ENCODE assay signal across 8 mouse cellular contexts in the genomic region with DNA sequence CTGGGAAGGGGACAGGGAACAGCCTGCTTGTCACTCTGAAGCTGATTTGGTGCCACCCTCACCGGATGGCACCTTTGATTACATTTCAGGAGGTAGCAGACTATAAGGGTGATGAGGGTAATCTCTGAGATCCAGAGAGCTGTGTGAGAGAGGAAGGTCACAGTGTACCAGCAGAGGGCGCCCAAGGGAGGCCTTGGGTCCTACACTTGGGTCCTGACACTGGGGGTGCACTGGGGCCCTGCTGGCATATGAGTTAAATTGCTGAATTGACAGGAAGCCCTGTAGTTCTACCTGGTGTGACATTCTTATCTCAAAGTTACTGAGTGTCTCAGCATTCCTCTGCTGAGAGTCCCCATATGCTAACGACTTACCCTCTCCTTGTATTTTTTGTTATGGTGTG. TPM values are rescaled to one million over a fixed set of nuclear protein-coding genes. Genes with fewer than 3 reads are reported as not detected.
DNase-seq lines count a peak whose midpoint lies in the region; ATAC-seq and TF ChIP-seq lines count a peak whose summit lies in the region.

No protein-coding gene starts in this region.

- peaks cover 6% of the 10 kb centered on the region; the same call in 1 of the 2 replicates for H3K4me1 ChIP-seq in cortical plate, adult 2 months (ENCODE audit: control insufficient read depth, insufficient read depth, low read length)
- no peaks in the 10 kb centered on the region for H3K4me1 ChIP-seq in liver, embryonic 12.5 days
- no peaks in the 10 kb centered on the region for H3K4me1 ChIP-seq in midbrain, embryonic 11.5 days (ENCODE audit: control insufficient read depth, insufficient read depth, low read length)

- no peak overlapping the region for H3K4me3 ChIP-seq in cortical plate, adult 2 months (ENCODE audit: insufficient read depth, low read length)
- H3K4me3 ChIP-seq in liver, embryonic 12.5 days = no peak overlapping the region
- no peak overlapping the region for H3K4me3 ChIP-seq in midbrain, embryonic 11.5 days (ENCODE audit: low read depth, low read length)

- H3K27ac ChIP-seq in cortical plate, adult 2 months (ENCODE audit: insufficient read depth, low read length) = no peak overlapping the region
- no peak overlapping the region for H3K27ac ChIP-seq in liver, embryonic 12.5 days
- no peak overlapping the region for H3K27ac ChIP-seq in midbrain, embryonic 11.5 days (ENCODE audit: low read depth, low read length)

- H3K4me2 ChIP-seq in liver, embryonic 12.5 days = no peak overlapping the region
- no peak overlapping the region for H3K4me2 ChIP-seq in midbrain, embryonic 11.5 days

- DNase-seq in urinary bladder, adult 2 months (ENCODE audit: low spot score) = peak; percentile 49
- no peak for DNase-seq in urinary bladder, postnatal 10 days (ENCODE audit: low spot score)
- peak; percentile 60 for DNase-seq in adrenal gland, adult 2 months
- peak; percentile 79 for DNase-seq in heart, postnatal 4 days
- peak; percentile 51 to 58 for DNase-seq in right cerebral cortex, adult 2 months (ENCODE audit: low spot score in 2 of 2)
- DNase-seq in midbrain, embryonic 11.5 days (ENCODE audit: low spot score, missing footprints) = no peak

- no peaks in the 10 kb centered on the region for H3K9me3 ChIP-seq in liver, embryonic 12.5 days (replicated peaks)
- no peaks in the 10 kb centered on the region for H3K9me3 ChIP-seq in midbrain, embryonic 11.5 days (ENCODE audit: control insufficient read depth, low read length)

- 41% methylated on average over 3 of the region's 3 CpGs for WGBS in liver, embryonic 12.5 days (ENCODE audit: insufficient replicate concordance)
- WGBS in midbrain, embryonic 11.5 days = 54% methylated on average over 3 of the region's 3 CpGs

- H3K9ac ChIP-seq in liver, embryonic 12.5 days = no peak overlapping the region
- H3K9ac ChIP-seq in midbrain, embryonic 11.5 days (ENCODE audit: low read length) = no peak overlapping the region

- ATAC-seq in liver, embryonic 12.5 days = peak; percentile 40
- no peak; the same call in 1 of the 2 replicates for ATAC-seq in midbrain, embryonic 11.5 days (ENCODE audit: low FRiP score)

- H3K36me3 ChIP-seq in liver, embryonic 12.5 days = peaks cover 95% of the 10 kb centered on the region
- no peaks in the 10 kb centered on the region for H3K36me3 ChIP-seq in midbrain, embryonic 11.5 days (ENCODE audit: control insufficient read depth, insufficient read depth, low read length)

- peak; percentile 61 for TF ChIP-seq CTCF in cortical plate, adult 2 months (IDR thresholded peaks at IDR 0.05; ENCODE audit: extremely low read depth, insufficient read depth, low read length)

- no peak for TF ChIP-seq POLR2A in cortical plate, adult 2 months (IDR thresholded peaks at IDR 0.05; ENCODE audit: extremely low read depth, insufficient read depth, low read length)

- H3K27me3 ChIP-seq in liver, embryonic 12.5 days (replicated peaks) = no peaks in the 10 kb centered on the region
- no peaks in the 10 kb centered on the region for H3K27me3 ChIP-seq in midbrain, embryonic 11.5 days (ENCODE audit: control insufficient read depth, insufficient read depth, low read length)

RNA-seq across cellular contexts. Expression of a gene that starts 31.1 kb away (rescaled TPM):
- polyA plus RNA-seq in urinary bladder, adult 2 months (2012; rRNA removed) = 0.34 and 1.5 TPM in 2 replicates
- total RNA-seq in adrenal gland, adult 2 months (2021) = under 1 TPM in 1 of 2 experiments, not detected in 1; 0.86 TPM
- not detected in 2 replicates for polyA plus RNA-seq in adrenal gland, adult 2 months (2012; rRNA removed)
- polyA plus RNA-seq in cortical plate, adult 2 months (2012; rRNA removed) = 0.81 and 0.84 TPM in 2 replicates
- total RNA-seq in heart, postnatal 4 days (2021) = under 1 TPM; 0.71 to 0.92 TPM
- polyA plus RNA-seq in liver, embryonic 12.5 days (2016; fragmentation: Nextera tagmentation; extraction: Ambion mirVana) = 0.35 and 0.87 TPM in 2 replicates
- 0.65 TPM in 1 of 2 replicates, not detected in the other for polyA plus RNA-seq in midbrain, embryonic 11.5 days (2014; fragmentation: Nextera tagmentation; extraction: Ambion mirVana)

Comparison
In these comparisons a context has a peak if more than half of its experiments do, and no peak if none do; other contexts are left out.
1. DNase-seq: peak in urinary bladder, adult 2 months (single experiment), adrenal gland, adult 2 months (single experiment), heart, postnatal 4 days (single experiment) and right cerebral cortex, adult 2 months (2 of 2); none in urinary bladder, postnatal 10 days (single experiment) and midbrain, embryonic 11.5 days (single experiment).